Mouse (Mus musculus) midbrain, embryonic 11.5 days (tissue): ENCODE data around the gene Tmem150b. TPM values are rescaled to one million over a fixed set of nuclear protein-coding genes. Genes with fewer than 3 reads are reported as not detected.

Experiments
- ATAC-seq: fragments of 200-750 bp; cut with Nextera tagmentation; 2 replicates; pipeline ENCODE4 v1.8.0; 2017; ENCODE audit warnings: moderate TSS enrichment, moderate library complexity; ENCODE audit not compliant: low FRiP score
- DNase-seq: peaks from one replicate; pipeline ENCODE4 v3.0.0; 2015; ENCODE audit warnings: low spot score; ENCODE audit errors: missing footprints
- H3K27ac ChIP-seq: fragments of 300-500 bp; sonication (generic); 2 replicates; pipeline ENCODE4 v1.5.1; 2014; ENCODE audit warnings: low read depth, low read length
- H3K27me3 ChIP-seq: fragments of 300-500 bp; sonication (generic); 2 replicates; pipeline ENCODE4 v1.6.1; 2014; ENCODE audit warnings: mild to moderate bottlenecking, low read length, moderate library complexity, mixed read lengths; ENCODE audit not compliant: control insufficient read depth, insufficient read depth
- H3K36me3 ChIP-seq: fragments of 300-500 bp; sonication (generic); 2 replicates; pipeline ENCODE4 v1.6.1; 2014; ENCODE audit warnings: mild to moderate bottlenecking, low read length, moderate library complexity, mixed read lengths; ENCODE audit not compliant: control insufficient read depth, insufficient read depth
- H3K4me1 ChIP-seq: fragments of 300-500 bp; sonication (generic); 2 replicates; pipeline ENCODE4 v1.6.1; 2014; ENCODE audit warnings: low read length; ENCODE audit not compliant: control insufficient read depth, insufficient read depth
- H3K4me2 ChIP-seq: fragments of 300-500 bp; sonication (generic); 2 replicates; pipeline ENCODE4 v1.6.1; 2014; ENCODE audit warnings: mild to moderate bottlenecking, moderate library complexity
- H3K4me3 ChIP-seq: fragments of 300-500 bp; sonication (generic); 2 replicates; pipeline ENCODE4 v1.5.1; 2014; ENCODE audit warnings: low read depth, low read length
- H3K9ac ChIP-seq: fragments of 300-500 bp; sonication (generic); 2 replicates; pipeline ENCODE4 v1.6.1; 2014; ENCODE audit warnings: low read length
- H3K9me3 ChIP-seq: fragments of 300-500 bp; sonication (generic); 2 replicates; pipeline ENCODE4 v1.6.1; 2016; ENCODE audit warnings: low read length; ENCODE audit not compliant: control insufficient read depth
- WGBS: fragments of 180-500 bp; shearing (Covaris S2); extraction: QIAGEN DNeasy Blood & Tissue Kit; methylation state at CpG from one replicate; pipeline ENCODE4 v1.1.7; 2014; 5-methylcytosine and 5-hydroxymethylcytosine counted together
- polyA plus RNA-seq: library from polyadenylated mRNA; unstranded; fragments of >200 nt; fragmentation: Nextera tagmentation; extraction: Ambion mirVana; gene quantifications from 2 replicates; pipeline ENCODE4 v1.2.1, GENCODE M21; 2014

The Tmem150b gene
- polyA plus RNA-seq, 1 experiment from 2014 or later, result not detected

- H3K36me3 ChIP-seq, result no peaks in the 10 kb centered on the region
- H3K27me3 ChIP-seq, result no peaks in the 10 kb centered on the region
- peak within 1 kb of the TSS; percentile 58 for H3K4me3 ChIP-seq
- peaks cover 19% of the 10 kb centered on the region for H3K4me1 ChIP-seq
- H3K9ac ChIP-seq, result peak within 1 kb of the TSS; percentile 84
- peak within 1 kb of the TSS; percentile 73 for H3K27ac ChIP-seq
- ATAC-seq, result peak; percentile 97
- WGBS, result under 1% methylated on average over 43 of the region's 44 CpGs
- H3K9me3 ChIP-seq, result no peaks in the 10 kb centered on the region
- DNase-seq, result peak; percentile 99
- peak within 1 kb of the TSS; percentile 59 for H3K4me2 ChIP-seq
Measured at GRCm38 (mm10) chr7:4739544-4740275, 14.7 kb upstream of the Tmem150b start, which contains the start of gene Kmt5c. Gene Kmt5c (plus strand): TSS chr7:4740115.

GRCm38 (mm10) chr7:4739041-4739543 lies 14.0 kb upstream of the Tmem150b start:
- DNase-seq, result peak; percentile 92
- H3K36me3 ChIP-seq, result no peaks in the 10 kb centered on the region
- no peaks in the 10 kb centered on the region for H3K9me3 ChIP-seq
- H3K27ac ChIP-seq, result peak overlapping the region; percentile 73
- H3K9ac ChIP-seq, result peak overlapping the region; percentile 54
- H3K4me2 ChIP-seq, result peak overlapping the region; percentile 59
- WGBS, result 45% methylated on average over 10 of the region's 10 CpGs
- peaks cover 19% of the 10 kb centered on the region for H3K4me1 ChIP-seq
- H3K4me3 ChIP-seq, result peak overlapping the region; percentile 26
- no peaks in the 10 kb centered on the region for H3K27me3 ChIP-seq
- no peak for ATAC-seq

GRCm38 (mm10) chr7:4732968-4733392 lies 7.9 kb upstream of the Tmem150b start:
- no peak overlapping the region for H3K4me2 ChIP-seq
- no peaks in the 10 kb centered on the region for H3K27me3 ChIP-seq
- no peaks in the 10 kb centered on the region for H3K9me3 ChIP-seq
- no peak overlapping the region for H3K4me3 ChIP-seq
- WGBS, result 71% methylated on average over 6 of the region's 6 CpGs
- H3K9ac ChIP-seq, result no peak overlapping the region
- no peak for ATAC-seq
- no peak for DNase-seq
- no peaks in the 10 kb centered on the region for H3K36me3 ChIP-seq
- no peaks in the 10 kb centered on the region for H3K4me1 ChIP-seq
- H3K27ac ChIP-seq, result no peak overlapping the region

- 83% methylated on average over 5 of the region's 5 CpGs for WGBS
Measured at GRCm38 (mm10) chr7:4731090-4731489, 6.0 kb upstream of the Tmem150b start.

GRCm38 (mm10) chr7:4724359-4724758 lies 690 bp downstream of the Tmem150b start:
- Histone ChIP-seq H3K27ac (no peak overlapping the region), H3K27me3 (no peaks in the 10 kb centered on the region), H3K4me3 (no peak overlapping the region), H3K9ac (no peak overlapping the region), H3K4me1 (no peaks in the 10 kb centered on the region), H3K4me2 (no peak overlapping the region), H3K36me3 (no peaks in the 10 kb centered on the region), H3K9me3 (no peaks in the 10 kb centered on the region)
- WGBS, result 84% methylated on average over 3 of the region's 3 CpGs
- no peak for ATAC-seq
- DNase-seq, result no peak

More at GRCm38 (mm10) chr7:4731090-4731489, 6.0 kb upstream of the Tmem150b start:
- ATAC-seq (no peak), DNase-seq (no peak)
- no peaks in the 10 kb centered on the region for H3K9me3 ChIP-seq
- H3K27me3 ChIP-seq, result no peaks in the 10 kb centered on the region
- no peak overlapping the region for H3K4me2 ChIP-seq
- no peak overlapping the region for H3K27ac ChIP-seq
- no peak overlapping the region for H3K4me3 ChIP-seq
- no peaks in the 10 kb centered on the region for H3K4me1 ChIP-seq
- no peak overlapping the region for H3K9ac ChIP-seq
- no peaks in the 10 kb centered on the region for H3K36me3 ChIP-seq

- no peak for DNase-seq
- Histone ChIP-seq H3K27ac (no peak overlapping the region), H3K9me3 (no peaks in the 10 kb centered on the region), H3K36me3 (no peaks in the 10 kb centered on the region), H3K27me3 (no peaks in the 10 kb centered on the region), H3K4me1 (no peaks in the 10 kb centered on the region), H3K4me3 (peak overlapping the region; percentile 17; the same call in 1 of the 2 replicates), H3K9ac (0 out of 2 replicates have a peak overlapping the region, but pooled peaks have one; percentile 24), H3K4me2 (peak overlapping the region; percentile 38)
- WGBS, result 41% methylated on average over 12 of the region's 12 CpGs
- peak; percentile 59; the same call in 1 of the 2 replicates for ATAC-seq
Measured at GRCm38 (mm10) chr7:4723508-4723907, 1.5 kb downstream of the Tmem150b start.

GRCm38 (mm10) chr7:4719276-4719675 lies 5.8 kb downstream of the Tmem150b start:
- H3K4me2 ChIP-seq, result no peak overlapping the region
- H3K27me3 ChIP-seq, result no peaks in the 10 kb centered on the region
- H3K9ac ChIP-seq, result no peak overlapping the region
- H3K4me1 ChIP-seq, result no peaks in the 10 kb centered on the region
- no peaks in the 10 kb centered on the region for H3K9me3 ChIP-seq
- no peak overlapping the region for H3K4me3 ChIP-seq
- peaks cover 3% of the 10 kb centered on the region; the same call in 1 of the 2 replicates for H3K36me3 ChIP-seq
- ATAC-seq (no peak), DNase-seq (no peak)
- 94% methylated on average over 3 of the region's 3 CpGs for WGBS
- no peak overlapping the region for H3K27ac ChIP-seq

GRCm38 (mm10) chr7:4716955-4717354 lies 8.1 kb downstream of the Tmem150b start:
- Histone ChIP-seq H3K27me3 (no peaks in the 10 kb centered on the region), H3K9ac (no peak overlapping the region), H3K36me3 (peaks cover 14% of the 10 kb centered on the region), H3K4me1 (no peaks in the 10 kb centered on the region), H3K4me2 (no peak overlapping the region), H3K4me3 (no peak overlapping the region), H3K9me3 (no peaks in the 10 kb centered on the region), H3K27ac (no peak overlapping the region)
- 67% methylated on average over 6 of the region's 6 CpGs for WGBS
- ATAC-seq (no peak), DNase-seq (no peak)

- Histone ChIP-seq H3K27me3 (no peaks in the 10 kb centered on the region), H3K4me2 (no peak overlapping the region), H3K4me3 (no peak overlapping the region), H3K36me3 (peaks cover 28% of the 10 kb centered on the region), H3K9me3 (no peaks in the 10 kb centered on the region), H3K27ac (no peak overlapping the region), H3K9ac (no peak overlapping the region), H3K4me1 (no peaks in the 10 kb centered on the region)
- no peak for DNase-seq
- ATAC-seq, result no peak
- 84% methylated on average over 3 of the region's 3 CpGs for WGBS
Measured at GRCm38 (mm10) chr7:4712594-4712993, 12.5 kb downstream of the Tmem150b start.
